Mouse (Mus musculus) cerebellum, adult 2 months (tissue): ENCODE data around the gene D1Ertd622e.

Experiments
- CTCF ChIP-seq: fragments of 200-500 bp; IDR thresholded peaks from 2 replicates; pipeline ENCODE4 v1.5.1; 2011; ENCODE audit warnings: low read depth, mild to moderate bottlenecking, control low read depth, low read length, moderate library complexity, borderline replicate concordance; ENCODE audit not compliant: insufficient read depth
- POLR2A ChIP-seq: fragments of 200-500 bp; IDR thresholded peaks from 2 replicates; pipeline ENCODE4 v1.6.1; 2011; ENCODE audit warnings: low read length, control low read depth, borderline replicate concordance; ENCODE audit not compliant: insufficient read depth

- TF ChIP-seq CTCF (no peak), POLR2A (no peak)
Observed at GRCm38 (mm10) chr1:97584171-97584570, 77.7 kb downstream of the D1Ertd622e start.
